Mouse (Mus musculus) forebrain, embryonic 10.5 days (tissue): ENCODE results near the gene Hrasls5. TPM values are rescaled to one million over a fixed set of nuclear protein-coding genes. Genes with fewer than 3 reads are reported as not detected.

Experiments used
- DNase-seq: peaks from one replicate; pipeline ENCODE4 v3.0.0-alpha.2; 2017; ENCODE audit warnings: low spot score; ENCODE audit errors: extremely low spot score
- H3K27ac ChIP-seq: fragments of 300-500 bp; sonication (generic); 2 replicates; pipeline ENCODE4 v1.5.1; 2016; ENCODE audit warnings: mild to moderate bottlenecking
- H3K27me3 ChIP-seq: fragments of 300-500 bp; sonication (generic); 2 replicates; pipeline ENCODE4 v1.6.1; 2016; ENCODE audit warnings: mild to moderate bottlenecking; ENCODE audit not compliant: poor library complexity, severe bottlenecking
- H3K36me3 ChIP-seq: fragments of 300-500 bp; sonication (generic); replicated peaks from 2 replicates; pipeline ENCODE4 v1.6.1; 2016; ENCODE audit warnings: mild to moderate bottlenecking, moderate library complexity
- H3K4me1 ChIP-seq: fragments of 300-500 bp; sonication (generic); 2 replicates; pipeline ENCODE4 v1.6.1; 2016
- H3K4me3 ChIP-seq: fragments of 300-500 bp; sonication (generic); 2 replicates; pipeline ENCODE4 v1.5.1; 2016; ENCODE audit warnings: mild to moderate bottlenecking, moderate library complexity
- H3K9me3 ChIP-seq: fragments of 300-500 bp; sonication (generic); 2 replicates; pipeline ENCODE4 v1.6.1; 2016; ENCODE audit warnings: mild to moderate bottlenecking, moderate library complexity
- WGBS: fragments of 180-500 bp; shearing (Covaris S2); methylation state at CpG from one replicate; pipeline ENCODE4 v1.1.7; 2016; 5-methylcytosine and 5-hydroxymethylcytosine counted together
- polyA plus RNA-seq: library from polyadenylated mRNA; unstranded; fragments of >200 nt; fragmentation: Nextera tagmentation; extraction: Ambion mirVana; gene quantifications from 2 replicates; pipeline ENCODE4 v1.2.1, GENCODE M21; 2016

The Hrasls5 gene
- polyA plus RNA-seq, 1 experiment from 2014 or later: not detected

- Histone ChIP-seq H3K9me3 (peaks cover 5% of the 10 kb centered on the region; the same call in 1 of the 2 replicates), H3K4me3 (no peak overlapping the region), H3K36me3 (no peaks in the 10 kb centered on the region), H3K27me3 (no peaks in the 10 kb centered on the region), H3K27ac (no peak overlapping the region), H3K4me1 (0 out of 2 replicates have a peak, but pooled peaks cover 6% of the 10 kb centered on the region)
- no peak for DNase-seq
- 93% methylated on average over 6 of the region's 6 CpGs for WGBS
Observed at GRCm38 (mm10) chr19:7585764-7586163, 26.6 kb upstream of the Hrasls5 start.

- DNase-seq: no peak
- Histone ChIP-seq H3K27me3 (no peaks in the 10 kb centered on the region), H3K36me3 (no peaks in the 10 kb centered on the region), H3K4me1 (peaks cover 4% of the 10 kb centered on the region; the same call in 1 of the 2 replicates), H3K27ac (no peak overlapping the region), H3K4me3 (no peak overlapping the region), H3K9me3 (peaks cover 5% of the 10 kb centered on the region; the same call in 1 of the 2 replicates)
Observed at GRCm38 (mm10) chr19:7590795-7591194, 21.5 kb upstream of the Hrasls5 start.

- Histone ChIP-seq H3K27me3 (no peaks in the 10 kb centered on the region), H3K27ac (no peak overlapping the region), H3K4me3 (no peak overlapping the region), H3K36me3 (no peaks in the 10 kb centered on the region), H3K4me1 (peaks cover 4% of the 10 kb centered on the region; the same call in 1 of the 2 replicates), H3K9me3 (peaks cover 5% of the 10 kb centered on the region; the same call in 1 of the 2 replicates)
- DNase-seq: no peak
- WGBS: 71% methylated on average over 3 of the region's 3 CpGs
Observed at GRCm38 (mm10) chr19:7592018-7592417, 20.3 kb upstream of the Hrasls5 start.

- Histone ChIP-seq H3K4me3 (no peak overlapping the region), H3K27ac (no peak overlapping the region), H3K4me1 (peaks cover 4% of the 10 kb centered on the region; the same call in 1 of the 2 replicates), H3K9me3 (no peaks in the 10 kb centered on the region), H3K27me3 (no peaks in the 10 kb centered on the region), H3K36me3 (no peaks in the 10 kb centered on the region)
- no peak for DNase-seq
- WGBS: 35% methylated on average over 2 of the region's 2 CpGs
Observed at GRCm38 (mm10) chr19:7595534-7595933, 16.8 kb upstream of the Hrasls5 start.

- H3K4me3 ChIP-seq: no peak overlapping the region
- WGBS: 83% methylated on average over 4 of the region's 4 CpGs
- DNase-seq: no peak
Observed at GRCm38 (mm10) chr19:7598481-7598880, 13.9 kb upstream of the Hrasls5 start.

GRCm38 (mm10) chr19:7601551-7601950 is 10.8 kb upstream of the Hrasls5 start:
- H3K9me3 ChIP-seq: no peaks in the 10 kb centered on the region
- WGBS: 90% methylated on average over 4 of the region's 4 CpGs
- peaks cover 18% of the 10 kb centered on the region for H3K4me1 ChIP-seq
- H3K36me3 ChIP-seq: no peaks in the 10 kb centered on the region
- no peak overlapping the region for H3K4me3 ChIP-seq
- no peak overlapping the region for H3K27ac ChIP-seq
- H3K27me3 ChIP-seq: peaks cover 44% of the 10 kb centered on the region
- DNase-seq: no peak

More at GRCm38 (mm10) chr19:7598481-7598880, 13.9 kb upstream of the Hrasls5 start:
- Histone ChIP-seq H3K4me1 (no peaks in the 10 kb centered on the region), H3K36me3 (no peaks in the 10 kb centered on the region), H3K27ac (no peak overlapping the region), H3K27me3 (peaks cover 14% of the 10 kb centered on the region), H3K9me3 (no peaks in the 10 kb centered on the region)

GRCm38 (mm10) chr19:7604107-7604506 is 8.2 kb upstream of the Hrasls5 start:
- H3K9me3 ChIP-seq: no peaks in the 10 kb centered on the region
- peaks cover 68% of the 10 kb centered on the region for H3K27me3 ChIP-seq
- H3K4me3 ChIP-seq: no peak overlapping the region
- H3K27ac ChIP-seq: no peak overlapping the region
- peaks cover 33% of the 10 kb centered on the region for H3K4me1 ChIP-seq
- WGBS: 95% methylated on average over 10 of the region's 10 CpGs
- no peaks in the 10 kb centered on the region for H3K36me3 ChIP-seq
- DNase-seq: no peak

- DNase-seq: no peak
- Histone ChIP-seq H3K27ac (no peak overlapping the region), H3K36me3 (no peaks in the 10 kb centered on the region), H3K4me1 (peaks cover 33% of the 10 kb centered on the region), H3K4me3 (no peak overlapping the region), H3K9me3 (no peaks in the 10 kb centered on the region), H3K27me3 (peaks cover 77% of the 10 kb centered on the region)
Observed at GRCm38 (mm10) chr19:7605013-7605412, 7.3 kb upstream of the Hrasls5 start.

GRCm38 (mm10) chr19:7605930-7606783 is 6.2 kb upstream of the Hrasls5 start:
- H3K4me3 ChIP-seq: peak overlapping the region; percentile 47
- H3K36me3 ChIP-seq: no peaks in the 10 kb centered on the region
- peak; percentile 62 for DNase-seq
- H3K27me3 ChIP-seq: peaks cover 88% of the 10 kb centered on the region
- peak overlapping the region; percentile 78 for H3K27ac ChIP-seq
- 4% methylated on average over 15 of the region's 15 CpGs for WGBS
- H3K4me1 ChIP-seq: peaks cover 33% of the 10 kb centered on the region
- no peaks in the 10 kb centered on the region for H3K9me3 ChIP-seq

GRCm38 (mm10) chr19:7606801-7607689 is 5.3 kb upstream of the Hrasls5 start, which contains the start of gene Lgals12:
Lgals12 (minus strand) TSS chr19:7607193.
- WGBS: 8% methylated on average over 15 of the region's 15 CpGs
- Histone ChIP-seq H3K4me1 (peaks cover 36% of the 10 kb centered on the region), H3K9me3 (no peaks in the 10 kb centered on the region), H3K27ac (peak within 1 kb of the TSS; percentile 78), H3K4me3 (peak within 1 kb of the TSS; percentile 47), H3K27me3 (peaks cover 97% of the 10 kb centered on the region), H3K36me3 (no peaks in the 10 kb centered on the region)
- DNase-seq: peak; percentile 29

- Histone ChIP-seq H3K27ac (peak overlapping the region; percentile 78; the same call in 1 of the 2 replicates), H3K9me3 (no peaks in the 10 kb centered on the region)
- DNase-seq: no peak
Observed at GRCm38 (mm10) chr19:7607690-7608201, 4.6 kb upstream of the Hrasls5 start.

GRCm38 (mm10) chr19:7613151-7613550 is 810 bp downstream of the Hrasls5 start:
- H3K27me3 ChIP-seq: peaks cover 64% of the 10 kb centered on the region
- 86% methylated on average over 7 of the region's 7 CpGs for WGBS

More at GRCm38 (mm10) chr19:7607690-7608201, 4.6 kb upstream of the Hrasls5 start:
- no peaks in the 10 kb centered on the region for H3K36me3 ChIP-seq
- peaks cover 42% of the 10 kb centered on the region for H3K4me1 ChIP-seq
- no peak overlapping the region for H3K4me3 ChIP-seq
- 78% methylated on average over 7 of the region's 7 CpGs for WGBS
- peaks cover 97% of the 10 kb centered on the region for H3K27me3 ChIP-seq

More at GRCm38 (mm10) chr19:7613151-7613550, 810 bp downstream of the Hrasls5 start:
- Histone ChIP-seq H3K9me3 (no peaks in the 10 kb centered on the region), H3K36me3 (no peaks in the 10 kb centered on the region), H3K4me3 (no peak overlapping the region), H3K27ac (no peak overlapping the region), H3K4me1 (peaks cover 10% of the 10 kb centered on the region)
- no peak for DNase-seq
